Mouse (Mus musculus) forebrain, embryonic 12.5 days (tissue): ENCODE data around the gene Nupl2. TPM values are rescaled to one million over a fixed set of nuclear protein-coding genes. Genes with fewer than 3 reads are reported as not detected.

Source experiments
- ATAC-seq: fragments of 200-750 bp; cut with Nextera tagmentation; 2 replicates; pipeline ENCODE4 v1.8.0; 2017; ENCODE audit warnings: moderate TSS enrichment; ENCODE audit not compliant: low FRiP score
- H3K27ac ChIP-seq: fragments of 300-500 bp; sonication (generic); 2 replicates; pipeline ENCODE4 v1.5.1; 2016; ENCODE audit warnings: mild to moderate bottlenecking
- H3K27me3 ChIP-seq: fragments of 300-500 bp; sonication (generic); 2 replicates; pipeline ENCODE4 v1.6.1; 2016; ENCODE audit warnings: mild to moderate bottlenecking
- H3K36me3 ChIP-seq: fragments of 300-500 bp; sonication (generic); replicated peaks from 2 replicates; pipeline ENCODE4 v1.6.1; 2016; ENCODE audit warnings: mild to moderate bottlenecking
- H3K4me1 ChIP-seq: fragments of 300-500 bp; sonication (generic); 2 replicates; pipeline ENCODE4 v1.6.1; 2016
- H3K4me2 ChIP-seq: fragments of 300-500 bp; sonication (generic); 2 replicates; pipeline ENCODE4 v1.6.1; 2016; ENCODE audit warnings: mild to moderate bottlenecking, moderate library complexity
- H3K4me3 ChIP-seq: fragments of 300-500 bp; sonication (generic); replicated peaks from 2 replicates; pipeline ENCODE4 v1.5.1; 2016; ENCODE audit warnings: mild to moderate bottlenecking
- H3K9ac ChIP-seq: fragments of 300-500 bp; sonication (generic); 2 replicates; pipeline ENCODE4 v1.6.1; 2016; ENCODE audit warnings: mild to moderate bottlenecking
- H3K9me3 ChIP-seq: fragments of 300-500 bp; sonication (generic); 2 replicates; pipeline ENCODE4 v1.6.1; 2016
- WGBS: fragments of 180-500 bp; shearing (Covaris S2); methylation state at CpG from one replicate; pipeline ENCODE4 v1.1.7; 2016; 5-methylcytosine and 5-hydroxymethylcytosine counted together
- polyA plus RNA-seq: library from polyadenylated mRNA; unstranded; fragments of >200 nt; fragmentation: Nextera tagmentation; extraction: Ambion mirVana; gene quantifications from 2 replicates; pipeline ENCODE4 v1.2.1, GENCODE M21; 2016

Nupl2 gene
- polyA plus RNA-seq, 1 experiment from 2014 or later = 21.0 TPM

- H3K36me3 ChIP-seq = no peaks in the 10 kb centered on the region
- no peaks in the 10 kb centered on the region for H3K9me3 ChIP-seq
- H3K27me3 ChIP-seq = peaks cover 16% of the 10 kb centered on the region
- H3K27ac ChIP-seq = no peak overlapping the region
- no peak overlapping the region for H3K4me3 ChIP-seq
- 96% methylated on average over 1 of the region's 1 CpGs for WGBS
- no peaks in the 10 kb centered on the region for H3K4me1 ChIP-seq
- ATAC-seq = no peak
- no peak overlapping the region for H3K4me2 ChIP-seq
- no peak overlapping the region for H3K9ac ChIP-seq
These were observed 50.1 kb downstream of the Nupl2 start for GRCm38 (mm10) chr5:24214900-24215299.

Other genes with a start within 250 kb of the Nupl2 start
- gene Fam126a, start 134.3 kb upstream of the Nupl2 start, polyA plus RNA-seq = 52.3 and 55.8 TPM in 2 replicates
- 147 and 156 TPM in 2 replicates for gene Klhl7, start 64.4 kb upstream of the Nupl2 start, polyA plus RNA-seq
- 9.8 and 10.1 TPM in 2 replicates for gene Kcnh2, start 186.6 kb downstream of the Nupl2 start, polyA plus RNA-seq
- gene Nos3, start 199.8 kb downstream of the Nupl2 start, polyA plus RNA-seq = 7.1 and 7.2 TPM in 2 replicates
- gene Atg9b, start 227.2 kb downstream of the Nupl2 start, polyA plus RNA-seq = 0.34 and 0.53 TPM in 2 replicates
- 43.6 and 47.4 TPM in 2 replicates for gene Abcb8, start 228.7 kb downstream of the Nupl2 start, polyA plus RNA-seq
- gene Asic3, start 248.4 kb downstream of the Nupl2 start, polyA plus RNA-seq = 0.20 and 0.37 TPM in 2 replicates